Mouse (Mus musculus): ENCODE results near the gene Pde4d. TPM values are rescaled to one million over a fixed set of nuclear protein-coding genes. Genes with fewer than 3 reads are reported as not detected.

Pde4d gene
- polyA plus RNA-seq, 1 experiment from 2014 or later: 18.6 TPM

DNA sequence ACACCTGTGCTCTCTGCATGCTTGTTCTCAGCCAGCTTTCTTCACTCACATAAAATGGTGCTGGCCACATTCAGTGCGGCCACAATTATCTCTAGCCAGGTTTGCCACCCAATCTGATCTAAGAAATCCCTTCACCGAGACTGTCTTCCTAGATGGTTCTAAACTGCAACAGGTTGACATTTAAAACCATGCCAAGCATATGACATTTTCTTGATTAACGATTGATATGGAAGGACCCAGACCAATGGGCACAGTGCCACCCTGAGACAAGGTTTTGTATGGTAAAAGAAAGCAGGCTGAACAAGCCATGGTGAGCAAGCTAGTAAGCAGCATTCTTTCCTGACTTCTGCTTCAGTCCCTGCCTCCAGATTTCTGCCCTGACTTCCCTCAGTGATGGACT is 18.0 kb upstream of the Pde4d start:
- H3K4me2 ChIP-seq (ENCODE audit: low read length): no peak overlapping the region
- no peak overlapping the region for H3K4me3 ChIP-seq (ENCODE audit: low read depth, low read length)
- H3K27ac ChIP-seq (ENCODE audit: low read depth): no peak overlapping the region
- H3K27me3 ChIP-seq (replicated peaks; ENCODE audit: control insufficient read depth, insufficient read depth, low read length): no peaks in the 10 kb centered on the region
- no peaks in the 10 kb centered on the region for H3K4me1 ChIP-seq (replicated peaks; ENCODE audit: control insufficient read depth, insufficient read depth, low read length)
- ATAC-seq (replicated peaks; ENCODE audit: low FRiP score, low TSS enrichment, low read depth): no peak
- H3K9me3 ChIP-seq (ENCODE audit: control insufficient read depth, low read length): no peaks in the 10 kb centered on the region
- no peaks in the 10 kb centered on the region for H3K36me3 ChIP-seq (ENCODE audit: control insufficient read depth, insufficient read depth, low read length)
- no peak for DNase-seq (ENCODE audit: low spot score)
- WGBS: 96% methylated on average over 3 of the region's 3 CpGs
- no peak overlapping the region for H3K9ac ChIP-seq (ENCODE audit: low read length)

DNA sequence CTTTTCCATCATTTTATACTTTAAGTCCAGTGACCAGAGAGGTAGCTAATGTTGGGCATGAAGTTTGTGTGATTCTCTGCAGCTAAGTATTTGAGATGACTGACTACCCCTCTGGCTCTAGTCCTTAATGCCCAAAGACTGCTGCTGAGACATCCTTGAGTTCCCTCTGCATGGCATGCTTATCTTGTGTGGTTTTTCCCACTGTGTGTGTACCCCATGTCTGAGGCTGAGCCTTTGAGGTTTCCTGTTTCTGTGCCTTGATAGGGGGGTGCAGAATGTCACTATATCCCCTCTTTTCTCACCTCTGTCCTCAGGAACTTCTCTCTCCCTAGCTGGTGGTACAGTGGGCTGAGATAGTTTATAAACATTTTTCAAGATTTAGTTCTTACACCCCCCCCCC is 14.1 kb upstream of the Pde4d start:
- Histone ChIP-seq H3K4me1 (replicated peaks; ENCODE audit: control insufficient read depth, insufficient read depth, low read length) (no peaks in the 10 kb centered on the region), H3K4me3 (ENCODE audit: low read depth, low read length) (no peak overlapping the region), H3K27ac (ENCODE audit: low read depth) (no peak overlapping the region), H3K4me2 (ENCODE audit: low read length) (no peak overlapping the region), H3K36me3 (ENCODE audit: control insufficient read depth, insufficient read depth, low read length) (no peaks in the 10 kb centered on the region), H3K27me3 (replicated peaks; ENCODE audit: control insufficient read depth, insufficient read depth, low read length) (no peaks in the 10 kb centered on the region), H3K9me3 (ENCODE audit: control insufficient read depth, low read length) (no peaks in the 10 kb centered on the region), H3K9ac (ENCODE audit: low read length) (no peak overlapping the region)
- ATAC-seq (replicated peaks; ENCODE audit: low FRiP score, low TSS enrichment, low read depth) (no peak), DNase-seq (ENCODE audit: low spot score) (no peak)

DNA sequence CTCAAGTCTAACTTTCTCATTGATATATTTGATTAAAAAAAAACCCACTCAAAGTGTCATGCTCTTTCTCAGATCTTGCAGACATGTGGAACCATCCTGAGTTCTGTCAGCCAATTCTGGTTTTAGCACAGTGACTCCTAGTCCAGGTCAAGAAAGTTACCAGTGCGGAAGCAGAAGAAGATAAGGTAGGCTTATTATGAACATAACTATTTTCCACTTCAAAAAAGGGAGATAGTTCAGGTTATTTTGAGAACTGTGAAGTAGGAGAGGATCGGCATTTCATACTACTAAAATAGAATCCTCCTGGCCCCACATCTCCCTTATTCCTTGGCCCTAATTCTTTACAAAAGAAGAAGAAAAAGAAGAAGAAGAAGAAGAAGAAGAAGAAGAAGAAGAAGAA is 12.3 kb upstream of the Pde4d start:
- H3K4me2 ChIP-seq (ENCODE audit: low read length): no peak overlapping the region
- no peaks in the 10 kb centered on the region for H3K9me3 ChIP-seq (ENCODE audit: control insufficient read depth, low read length)
- H3K27ac ChIP-seq (ENCODE audit: low read depth): no peak overlapping the region
- DNase-seq (ENCODE audit: low spot score) (no peak), ATAC-seq (replicated peaks; ENCODE audit: low FRiP score, low TSS enrichment, low read depth) (no peak)
- no peaks in the 10 kb centered on the region for H3K36me3 ChIP-seq (ENCODE audit: control insufficient read depth, insufficient read depth, low read length)
- H3K27me3 ChIP-seq (replicated peaks; ENCODE audit: control insufficient read depth, insufficient read depth, low read length): no peaks in the 10 kb centered on the region
- no peaks in the 10 kb centered on the region for H3K4me1 ChIP-seq (replicated peaks; ENCODE audit: control insufficient read depth, insufficient read depth, low read length)
- H3K9ac ChIP-seq (ENCODE audit: low read length): no peak overlapping the region
- no peak overlapping the region for H3K4me3 ChIP-seq (ENCODE audit: low read depth, low read length)
- 94% methylated on average over 2 of the region's 2 CpGs for WGBS

DNA sequence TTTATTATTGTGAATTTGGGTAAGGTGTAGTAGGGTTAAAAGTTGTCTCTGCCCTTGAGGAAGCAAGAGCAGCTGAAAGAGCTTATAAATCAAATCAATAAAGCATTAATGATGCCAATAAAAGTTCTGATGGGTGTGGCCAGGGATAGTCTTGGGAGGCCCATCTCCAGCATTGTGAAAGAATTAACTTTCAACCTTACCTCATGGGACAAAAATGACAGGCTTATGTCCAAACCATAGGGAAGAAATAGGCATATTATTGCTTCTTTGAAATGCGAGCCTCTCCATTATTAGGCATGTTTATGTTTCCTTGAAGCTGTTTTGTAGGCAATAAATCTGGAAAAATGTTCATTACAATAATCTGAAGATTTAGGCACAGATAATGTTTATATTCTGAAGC is 10.7 kb upstream of the Pde4d start:
- H3K4me2 ChIP-seq (ENCODE audit: low read length): no peak overlapping the region
- no peak overlapping the region for H3K27ac ChIP-seq (ENCODE audit: low read depth)
- 88% methylated on average over 1 of the region's 1 CpGs for WGBS
- ATAC-seq (replicated peaks; ENCODE audit: low FRiP score, low TSS enrichment, low read depth) (no peak), DNase-seq (ENCODE audit: low spot score) (no peak)
- H3K36me3 ChIP-seq (ENCODE audit: control insufficient read depth, insufficient read depth, low read length): no peaks in the 10 kb centered on the region
- no peak overlapping the region for H3K9ac ChIP-seq (ENCODE audit: low read length)
- H3K27me3 ChIP-seq (replicated peaks; ENCODE audit: control insufficient read depth, insufficient read depth, low read length): no peaks in the 10 kb centered on the region
- H3K4me3 ChIP-seq (ENCODE audit: low read depth, low read length): no peak overlapping the region
- H3K9me3 ChIP-seq (ENCODE audit: control insufficient read depth, low read length): no peaks in the 10 kb centered on the region
- H3K4me1 ChIP-seq (replicated peaks; ENCODE audit: control insufficient read depth, insufficient read depth, low read length): no peaks in the 10 kb centered on the region

DNA sequence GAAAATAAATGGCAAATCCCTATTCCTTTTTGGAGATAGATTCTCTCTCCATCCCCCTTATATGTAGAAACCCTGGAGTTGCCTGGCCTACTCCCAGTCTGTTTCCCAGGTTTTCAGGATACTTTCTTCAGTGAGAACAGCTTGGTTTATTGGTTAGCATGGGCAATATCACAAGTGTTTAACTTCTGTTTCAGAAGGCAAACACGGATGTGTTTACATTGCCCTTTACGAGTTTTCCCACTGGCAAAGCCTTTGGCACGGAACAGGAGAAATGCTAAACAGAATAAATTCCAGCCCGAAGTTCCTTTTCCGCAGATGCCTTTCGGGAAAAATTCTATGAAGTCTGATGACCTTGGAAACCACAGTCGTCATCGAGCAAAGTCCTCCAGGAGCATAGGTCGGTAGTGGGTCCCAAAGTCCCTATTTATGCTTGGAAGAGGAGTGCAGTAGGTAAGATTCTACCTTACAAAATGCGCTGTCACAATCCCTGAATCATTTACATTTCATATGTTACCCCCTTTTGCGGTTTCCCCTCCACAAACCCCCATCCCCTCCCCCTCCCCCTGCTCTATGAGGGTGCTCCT is 1.3 kb upstream of the Pde4d start:
- Histone ChIP-seq H3K4me1 (replicated peaks; ENCODE audit: control insufficient read depth, insufficient read depth, low read length) (peaks cover 9% of the 10 kb centered on the region; the same call in 1 of the 2 replicates), H3K9ac (ENCODE audit: low read length) (no peak overlapping the region), H3K27ac (ENCODE audit: low read depth) (no peak overlapping the region), H3K27me3 (replicated peaks; ENCODE audit: control insufficient read depth, insufficient read depth, low read length) (no peaks in the 10 kb centered on the region), H3K36me3 (ENCODE audit: control insufficient read depth, insufficient read depth, low read length) (no peaks in the 10 kb centered on the region), H3K4me3 (ENCODE audit: low read depth, low read length) (no peak overlapping the region), H3K4me2 (ENCODE audit: low read length) (no peak overlapping the region), H3K9me3 (ENCODE audit: control insufficient read depth, low read length) (no peaks in the 10 kb centered on the region)
- no peak for ATAC-seq (replicated peaks; ENCODE audit: low FRiP score, low TSS enrichment, low read depth)
- no peak for DNase-seq (ENCODE audit: low spot score)
- 39% methylated on average over 11 of the region's 11 CpGs for WGBS

DNA sequence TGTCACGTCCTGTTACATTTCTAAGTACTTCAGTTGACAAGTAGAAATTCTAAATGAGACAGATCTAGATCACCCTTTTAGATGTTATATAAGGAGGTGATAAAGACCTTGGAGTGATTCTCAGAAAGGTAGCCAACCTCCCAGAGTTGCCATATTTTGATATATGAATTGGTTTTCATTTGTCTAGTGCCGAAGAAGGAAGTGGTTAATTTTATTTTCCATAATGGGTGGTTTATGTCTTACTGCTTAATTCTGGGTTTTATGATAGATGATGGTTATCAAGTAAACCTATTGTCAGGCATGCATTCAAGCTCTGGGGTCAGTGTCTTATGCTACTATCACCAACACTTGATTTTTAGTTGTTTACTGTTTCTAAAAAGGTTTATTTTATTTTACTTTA is 1.4 kb downstream of the Pde4d start:
- DNase-seq (ENCODE audit: low spot score): no peak

DNA sequence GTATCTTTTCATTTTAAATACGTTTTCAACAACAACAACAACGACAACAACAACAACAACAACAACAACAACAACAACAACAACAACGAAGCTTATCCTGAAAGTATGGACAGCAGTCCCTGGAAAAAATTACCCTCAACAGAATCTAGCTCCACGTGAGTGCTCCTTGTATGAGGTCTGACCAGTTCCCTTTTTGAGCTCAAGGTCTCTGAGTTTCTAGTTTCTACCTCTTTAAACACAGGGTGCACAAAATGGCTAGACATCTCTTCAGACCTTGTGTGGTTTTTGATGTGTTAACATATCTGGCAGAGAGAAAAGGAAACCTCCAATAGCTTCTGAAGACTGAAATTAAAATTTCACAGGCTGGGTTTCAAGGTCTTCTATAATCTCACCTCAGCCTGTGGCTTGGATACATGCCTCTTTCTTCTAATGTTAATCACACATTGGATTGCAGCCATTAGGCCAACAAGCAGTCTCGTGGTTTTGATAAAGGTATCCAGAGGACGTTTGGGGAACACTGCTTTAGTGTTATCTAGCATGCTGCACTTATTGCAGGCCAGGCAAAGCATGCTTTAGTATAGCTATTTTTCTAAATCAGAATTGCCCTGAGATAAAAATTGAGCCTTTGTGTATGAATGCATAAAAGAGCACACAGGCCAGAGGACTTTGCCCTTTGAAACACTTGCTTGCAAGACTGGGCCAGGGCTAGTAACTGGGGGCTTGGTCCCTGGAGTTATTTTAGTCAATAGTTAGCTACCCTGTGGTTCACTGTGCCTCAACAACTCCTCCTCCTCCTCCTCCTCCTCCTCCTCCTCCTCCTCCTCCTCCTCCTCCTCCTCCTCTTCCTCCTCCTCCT is 3.5 kb downstream of the Pde4d start:
- no peak overlapping the region for H3K9ac ChIP-seq (ENCODE audit: low read length)
- H3K36me3 ChIP-seq (ENCODE audit: control insufficient read depth, insufficient read depth, low read length): no peaks in the 10 kb centered on the region
- 68% methylated on average over 6 of the region's 6 CpGs for WGBS
- DNase-seq (ENCODE audit: low spot score) (no peak), ATAC-seq (replicated peaks; ENCODE audit: low FRiP score, low TSS enrichment, low read depth) (peak; percentile 80)
- no peaks in the 10 kb centered on the region for H3K27me3 ChIP-seq (replicated peaks; ENCODE audit: control insufficient read depth, insufficient read depth, low read length)
- H3K4me2 ChIP-seq (ENCODE audit: low read length): no peak overlapping the region
- no peak overlapping the region for H3K4me3 ChIP-seq (ENCODE audit: low read depth, low read length)
- H3K27ac ChIP-seq (ENCODE audit: low read depth): no peak overlapping the region; the same call in 1 of the 2 replicates
- H3K9me3 ChIP-seq (ENCODE audit: control insufficient read depth, low read length): no peaks in the 10 kb centered on the region
- peaks cover 8% of the 10 kb centered on the region; the same call in 1 of the 2 replicates for H3K4me1 ChIP-seq (replicated peaks; ENCODE audit: control insufficient read depth, insufficient read depth, low read length)

More for the DNA sequence above, 1.4 kb downstream of the Pde4d start:
- H3K36me3 ChIP-seq (ENCODE audit: control insufficient read depth, insufficient read depth, low read length): no peaks in the 10 kb centered on the region
- no peak overlapping the region for H3K4me3 ChIP-seq (ENCODE audit: low read depth, low read length)
- no peak overlapping the region for H3K4me2 ChIP-seq (ENCODE audit: low read length)
- no peak for ATAC-seq (replicated peaks; ENCODE audit: low FRiP score, low TSS enrichment, low read depth)
- no peaks in the 10 kb centered on the region for H3K27me3 ChIP-seq (replicated peaks; ENCODE audit: control insufficient read depth, insufficient read depth, low read length)
- 83% methylated on average over 2 of the region's 2 CpGs for WGBS
- H3K4me1 ChIP-seq (replicated peaks; ENCODE audit: control insufficient read depth, insufficient read depth, low read length): peaks cover 9% of the 10 kb centered on the region; the same call in 1 of the 2 replicates
- no peaks in the 10 kb centered on the region for H3K9me3 ChIP-seq (ENCODE audit: control insufficient read depth, low read length)
- H3K9ac ChIP-seq (ENCODE audit: low read length): no peak overlapping the region
- H3K27ac ChIP-seq (ENCODE audit: low read depth): no peak overlapping the region

DNA sequence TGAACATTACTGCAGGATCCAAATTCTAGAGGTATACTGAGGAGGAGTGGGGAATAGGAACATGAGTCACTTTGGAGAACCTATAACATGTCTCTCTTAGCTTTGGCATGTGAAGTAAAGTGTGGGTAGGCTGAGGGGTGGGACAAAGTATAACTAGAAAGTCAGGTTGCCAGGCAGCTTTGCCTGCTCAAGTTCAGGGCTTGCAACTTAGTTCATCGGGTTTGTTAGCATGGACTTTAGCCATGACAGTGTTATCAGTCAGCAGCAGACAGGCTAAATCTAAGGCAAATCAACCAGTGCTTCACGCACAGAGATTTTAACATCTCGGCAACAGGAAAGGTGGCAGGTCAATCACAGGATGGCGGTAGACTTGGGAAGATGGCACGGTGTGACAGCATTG is 12.8 kb downstream of the Pde4d start:
- Histone ChIP-seq H3K36me3 (ENCODE audit: control insufficient read depth, insufficient read depth, low read length) (no peaks in the 10 kb centered on the region), H3K4me2 (ENCODE audit: low read length) (no peak overlapping the region), H3K9ac (ENCODE audit: low read length) (no peak overlapping the region), H3K9me3 (ENCODE audit: control insufficient read depth, low read length) (no peaks in the 10 kb centered on the region), H3K4me3 (ENCODE audit: low read depth, low read length) (no peak overlapping the region), H3K27me3 (replicated peaks; ENCODE audit: control insufficient read depth, insufficient read depth, low read length) (no peaks in the 10 kb centered on the region), H3K27ac (ENCODE audit: low read depth) (no peak overlapping the region), H3K4me1 (replicated peaks; ENCODE audit: control insufficient read depth, insufficient read depth, low read length) (no peaks in the 10 kb centered on the region)
- 80% methylated on average over 5 of the region's 5 CpGs for WGBS
- ATAC-seq (replicated peaks; ENCODE audit: low FRiP score, low TSS enrichment, low read depth) (no peak), DNase-seq (ENCODE audit: low spot score) (no peak)

DNA sequence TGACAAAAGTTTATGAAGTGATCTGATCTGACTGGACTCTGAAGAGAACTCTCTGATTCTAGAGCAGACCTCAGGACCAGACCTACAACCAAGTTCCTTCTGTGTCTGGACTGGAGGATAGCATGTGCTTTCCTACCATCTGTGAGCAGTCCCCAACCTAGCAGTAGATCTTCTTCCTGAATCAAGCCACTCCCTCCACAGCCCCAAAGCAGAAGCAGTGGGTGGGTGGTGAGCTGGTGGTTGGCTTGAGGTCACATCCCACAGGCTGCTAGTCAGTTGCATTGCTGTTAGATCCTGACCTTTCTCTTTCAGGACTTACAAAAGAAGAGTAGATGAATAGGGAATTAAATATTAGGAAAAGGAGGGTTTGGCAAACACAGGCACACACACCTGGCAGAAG is 16.0 kb downstream of the Pde4d start:
- ATAC-seq (replicated peaks; ENCODE audit: low FRiP score, low TSS enrichment, low read depth): no peak

More for the DNA sequence above, 16.0 kb downstream of the Pde4d start:
- no peak overlapping the region for H3K4me3 ChIP-seq (ENCODE audit: low read depth, low read length)
- no peak overlapping the region for H3K27ac ChIP-seq (ENCODE audit: low read depth)
- H3K27me3 ChIP-seq (replicated peaks; ENCODE audit: control insufficient read depth, insufficient read depth, low read length): no peaks in the 10 kb centered on the region
- H3K36me3 ChIP-seq (ENCODE audit: control insufficient read depth, insufficient read depth, low read length): no peaks in the 10 kb centered on the region
- H3K4me2 ChIP-seq (ENCODE audit: low read length): no peak overlapping the region
- no peak for DNase-seq (ENCODE audit: low spot score)
- H3K9me3 ChIP-seq (ENCODE audit: control insufficient read depth, low read length): no peaks in the 10 kb centered on the region
- H3K4me1 ChIP-seq (replicated peaks; ENCODE audit: control insufficient read depth, insufficient read depth, low read length): no peaks in the 10 kb centered on the region
- H3K9ac ChIP-seq (ENCODE audit: low read length): no peak overlapping the region
